ENCODE assay signal across 18 mouse cellular contexts in the genomic region with DNA sequence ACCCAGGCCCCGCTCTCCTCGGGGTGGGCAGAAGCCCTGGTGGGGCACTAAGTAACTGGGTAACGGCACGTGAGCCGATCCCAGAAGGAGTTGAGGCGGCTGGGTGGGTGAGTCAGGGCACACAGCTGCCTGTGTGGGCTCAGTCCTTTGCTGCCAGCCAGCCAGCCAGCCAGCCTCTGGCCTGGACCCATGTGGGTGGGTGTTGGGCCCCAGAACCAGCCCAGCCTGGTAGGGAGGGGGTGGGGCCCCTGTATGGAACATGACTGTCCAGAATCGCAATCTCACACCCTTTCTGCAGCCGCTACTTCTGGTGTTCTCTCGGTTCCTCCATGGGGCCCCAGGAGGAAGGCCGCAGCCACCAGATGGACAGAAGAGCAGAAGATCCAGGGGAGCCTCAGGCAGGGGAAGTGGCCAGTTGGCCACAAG. TPM values are rescaled to one million over a fixed set of nuclear protein-coding genes. Genes with fewer than 3 reads are reported as not detected.
DNase-seq lines count a peak whose midpoint lies in the region; ATAC-seq and TF ChIP-seq lines count a peak whose summit lies in the region.
"Had no signal": no experiment of that assay in that cellular context is flagged by ENCODE, and none has a peak within 500 bp of the region (broad histone marks: within the 10 kb centered on the region; RNA-seq: fewer than 3 reads in every experiment).

No protein-coding gene starts in this region.

- DNase-seq in gastrocnemius, adult 2 months = peak; percentile 64
- DNase-seq in gastrocnemius, postnatal 10 days = no peak
- DNase-seq in right cerebral cortex, adult 18-20 months = peak; percentile 52
- no peak for DNase-seq in right cerebral cortex, postnatal 4 days
- peak; percentile 51 for DNase-seq in skeletal muscle tissue, adult 2 months (ENCODE audit: low read depth, low spot score)
- no peak for DNase-seq in c-Kit-positive CD71-positive TER-119-positive erythroid progenitor cells, embryonic 14.5 days (ENCODE audit: low spot score)
- DNase-seq in cerebellum, postnatal 14 days = no peak
- DNase-seq: cerebellum, adult 11-12 months; kidney, adult 11 months; kidney, postnatal 4 days; layer of hippocampus, postnatal 36 days; midbrain, embryonic 14.5 days; spleen, adult 18-20 months had no signal

- ATAC-seq in common myeloid progenitor, adult 5-6 weeks (replicated peaks; ENCODE audit: low read depth, poor library complexity, severe bottlenecking) = peak; percentile 72
- ATAC-seq: forebrain, embryonic 13.5 days had no signal

- intact Hi-C loops in gastrocnemius, adult 2 months (cut with DNase I) = no loop called here

- peak overlapping the region; percentile 38 for H3K27ac ChIP-seq in gastrocnemius, adult 2 months
- H3K27ac ChIP-seq: forebrain, embryonic 13.5 days; liver, embryonic 15.5 days; stomach, embryonic 15.5 days had no signal

- no peak for TF ChIP-seq CTCF in gastrocnemius, adult 2 months (IDR thresholded peaks at IDR 0.05)

- H3K4me3 ChIP-seq in gastrocnemius, adult 2 months = no peak overlapping the region
- H3K4me3 ChIP-seq: forebrain, embryonic 13.5 days; limb, embryonic 10.5 days; liver, embryonic 15.5 days; stomach, embryonic 15.5 days had no signal

RNA-seq across cellular contexts. Expression of a gene that starts 5.8 kb away (rescaled TPM):
- 1 to 10 TPM; 4.9 to 6.6 TPM for total RNA-seq in gastrocnemius, adult 2 months (2021)
- total RNA-seq in gastrocnemius, postnatal 10 days (2021) = 10 to 100 TPM; 14.7 to 22.0 TPM
- total RNA-seq in common myeloid progenitor, adult 5-6 weeks (2017) = 6.0 and 7.2 TPM in 2 replicates

RNA-seq across cellular contexts. Expression of a gene that starts 37.6 kb away (rescaled TPM):
- total RNA-seq in gastrocnemius, adult 2 months (2021) = 1 to 10 TPM in 1 of 2 experiments, under 1 TPM in 1; 0.38 to 2.0 TPM
- 1 to 10 TPM in 1 of 2 experiments, under 1 TPM in 1; 0.82 to 2.9 TPM for total RNA-seq in gastrocnemius, postnatal 10 days (2021)
- total RNA-seq in common myeloid progenitor, adult 5-6 weeks (2017) = not detected in 2 replicates

RNA-seq across cellular contexts. Expression of a gene that starts 39.0 kb away (rescaled TPM):
- total RNA-seq in gastrocnemius, adult 2 months (2021) = 10 to 100 TPM; 10.6 to 11.7 TPM
- 10 to 100 TPM in 1 of 2 experiments, 1 to 10 TPM in 1; 8.7 to 12.9 TPM for total RNA-seq in gastrocnemius, postnatal 10 days (2021)
- total RNA-seq in common myeloid progenitor, adult 5-6 weeks (2017) = 25.7 and 35.7 TPM in 2 replicates

RNA-seq across cellular contexts. Expression of a gene that starts 39.8 kb away (rescaled TPM):
- under 1 TPM; 0.53 to 0.59 TPM for total RNA-seq in gastrocnemius, adult 2 months (2021)
- 1 to 10 TPM; 1.1 to 1.3 TPM for total RNA-seq in gastrocnemius, postnatal 10 days (2021)
- 0.49 and 1.5 TPM in 2 replicates for total RNA-seq in common myeloid progenitor, adult 5-6 weeks (2017)

RNA-seq across cellular contexts. Expression of a gene that starts 50.6 kb away (rescaled TPM):
- 1 to 10 TPM; 2.4 to 3.3 TPM for total RNA-seq in gastrocnemius, adult 2 months (2021)
- total RNA-seq in gastrocnemius, postnatal 10 days (2021) = 1 to 10 TPM; 3.2 to 4.7 TPM
- 7.4 and 10.7 TPM in 2 replicates for total RNA-seq in common myeloid progenitor, adult 5-6 weeks (2017)

Comparison
In these comparisons a context has a peak if more than half of its experiments do, and no peak if none do; other contexts are left out.
1. DNase-seq: peak in gastrocnemius, adult 2 months (single experiment), right cerebral cortex, adult 18-20 months (single experiment) and skeletal muscle tissue, adult 2 months (single experiment); none in gastrocnemius, postnatal 10 days (single experiment), right cerebral cortex, postnatal 4 days (single experiment), c-Kit-positive CD71-positive TER-119-positive erythroid progenitor cells, embryonic 14.5 days (single experiment) and cerebellum, postnatal 14 days (0 of 2).